Mouse (Mus musculus) T-helper 1 cell (primary cell): ENCODE measurements at regions not wholly inside any gene's neighbourhood (a gene's known extent, or its start where the extent isn't known, plus 50 kb on each side); places are given as distances from the start of the nearest gene placed in this dataset.
"Not testable (repeated sequence)": the region's sequence is repeated elsewhere in the genome, so short reads cannot be mapped to it uniquely, and the experiment has no call there.

Experiments used
- in situ Hi-C: fragments of 300-600 bp; cut with MboI, MseI; formaldehyde crosslinking; loops from one replicate; pipeline ENCODE4 v1.15.1; 2025; ENCODE audit warnings: high pct_unique_total_duplicates

- in situ Hi-C loops: loop anchor here (10.0 kb wide), 1 partner anchor 678 kb away; no protein-coding TSS in a partner anchor
Observed at GRCm38 (mm10) chr9:14056410-14057172, 218.3 kb upstream of the Sesn3 start.

GRCm38 (mm10) chr9:14058592-14059227, 216.2 kb upstream of the Sesn3 start:
- in situ Hi-C loops: loop anchor here (10.0 kb wide), 1 partner anchor 676 kb away; no protein-coding TSS in a partner anchor

GRCm38 (mm10) chr9:14059228-14059779, 215.6 kb upstream of the Sesn3 start:
- in situ Hi-C loops: loop anchor here (10.0 kb wide), 1 partner anchor 675 kb away; no protein-coding TSS in a partner anchor

GRCm38 (mm10) chr9:14060257-14060656, 214.6 kb upstream of the Sesn3 start:
- in situ Hi-C loops: no loop called here

GRCm38 (mm10) chr9:14061389-14061788, 213.5 kb upstream of the Sesn3 start:
- in situ Hi-C loops: no loop called here

GRCm38 (mm10) chr9:14061840-14062239, 213.0 kb upstream of the Sesn3 start:
- in situ Hi-C loops: no loop called here

- in situ Hi-C loops: no loop called here
Observed at GRCm38 (mm10) chr9:14062706-14063105, 212.2 kb upstream of the Sesn3 start.

GRCm38 (mm10) chr9:14066741-14067140, 208.1 kb upstream of the Sesn3 start:
- in situ Hi-C loops: not testable (repeated sequence)

- in situ Hi-C loops: no loop called here
Observed at GRCm38 (mm10) chr9:14069076-14069475, 205.8 kb upstream of the Sesn3 start.

- in situ Hi-C loops: loop anchor here (5.0 kb wide), 1 partner anchor 53 kb away; no protein-coding TSS in a partner anchor
Observed at GRCm38 (mm10) chr9:14069770-14070169, 205.1 kb upstream of the Sesn3 start.

GRCm38 (mm10) chr9:14071728-14072127, 203.1 kb upstream of the Sesn3 start:
- in situ Hi-C loops: loop anchor here (5.0 kb wide), 1 partner anchor 51 kb away; no protein-coding TSS in a partner anchor

GRCm38 (mm10) chr9:14072950-14073349, 201.9 kb upstream of the Sesn3 start:
- in situ Hi-C loops: loop anchor here (5.0 kb wide), 1 partner anchor 49 kb away; no protein-coding TSS in a partner anchor

- in situ Hi-C loops: loop anchor here (5.0 kb wide), 1 partner anchor 48 kb away; no protein-coding TSS in a partner anchor
Observed at GRCm38 (mm10) chr9:14074273-14074672, 200.6 kb upstream of the Sesn3 start.

GRCm38 (mm10) chr9:14074866-14075265, 200.0 kb upstream of the Sesn3 start:
- in situ Hi-C loops: loop anchor here (5.0 kb wide), 1 partner anchor 47 kb away; no protein-coding TSS in a partner anchor

GRCm38 (mm10) chr9:14075452-14075851, 199.4 kb upstream of the Sesn3 start:
- in situ Hi-C loops: no loop called here

GRCm38 (mm10) chr9:14075868-14076267, 199.0 kb upstream of the Sesn3 start:
- in situ Hi-C loops: no loop called here

GRCm38 (mm10) chr9:14076728-14077127, 198.1 kb upstream of the Sesn3 start:
- in situ Hi-C loops: no loop called here

- in situ Hi-C loops: no loop called here
Observed at GRCm38 (mm10) chr9:14081138-14081537, 193.7 kb upstream of the Sesn3 start.

GRCm38 (mm10) chr9:14086201-14086600, 188.7 kb upstream of the Sesn3 start:
- in situ Hi-C loops: no loop called here

- in situ Hi-C loops: no loop called here
Observed at GRCm38 (mm10) chr9:14086611-14087010, 188.3 kb upstream of the Sesn3 start.

GRCm38 (mm10) chr9:14087874-14088273, 187.0 kb upstream of the Sesn3 start:
- in situ Hi-C loops: no loop called here

GRCm38 (mm10) chr9:14089791-14090256, 185.0 kb upstream of the Sesn3 start:
- in situ Hi-C loops: loop anchor here (10.0 kb wide), 1 partner anchor 1535 kb away; the partner anchor contains the start of gene Deup1
